Mouse (Mus musculus) embryonic fibroblast, embryonic 13.5 days (primary cell): ENCODE data around the gene Elovl6. TPM values are rescaled to one million over a fixed set of nuclear protein-coding genes. Genes with fewer than 3 reads are reported as not detected.

ENCODE experiments used
- H3K27ac ChIP-seq: 2 replicates; pipeline ENCODE4 v1.5.1; 2012; ENCODE audit warnings: low read length, control low read depth, inconsistent platforms; ENCODE audit not compliant: insufficient read depth
- H3K4me1 ChIP-seq: 2 replicates; pipeline ENCODE4 v1.6.1; 2011; ENCODE audit warnings: low read length; ENCODE audit not compliant: control insufficient read depth, insufficient read depth
- H3K4me3 ChIP-seq: 2 replicates; pipeline ENCODE4 v1.5.1; 2011; ENCODE audit warnings: mild to moderate bottlenecking, control low read depth, low read length; ENCODE audit not compliant: insufficient read depth
- CTCF ChIP-seq: IDR thresholded peaks from 2 replicates; pipeline ENCODE4 v1.5.1; 2011; ENCODE audit warnings: mild to moderate bottlenecking, control low read depth, low read length, moderate library complexity, borderline replicate concordance; ENCODE audit not compliant: insufficient read depth
- POLR2A ChIP-seq: IDR thresholded peaks from 2 replicates; pipeline ENCODE4 v1.6.1; 2011; ENCODE audit warnings: low read depth, mild to moderate bottlenecking, control low read depth, low read length, moderate library complexity
- polyA plus RNA-seq: library from polyadenylated mRNA; stranded (reverse); fragments of >200 nt; gene quantifications from 2 replicates; pipeline ENCODE4 v1.2.4, GENCODE M21; 2011; ENCODE audit warnings: low read depth; ENCODE audit not compliant: missing spikeins, insufficient read length

Elovl6 gene
- polyA plus RNA-seq, 1 experiment = 37.9 TPM

DNA sequence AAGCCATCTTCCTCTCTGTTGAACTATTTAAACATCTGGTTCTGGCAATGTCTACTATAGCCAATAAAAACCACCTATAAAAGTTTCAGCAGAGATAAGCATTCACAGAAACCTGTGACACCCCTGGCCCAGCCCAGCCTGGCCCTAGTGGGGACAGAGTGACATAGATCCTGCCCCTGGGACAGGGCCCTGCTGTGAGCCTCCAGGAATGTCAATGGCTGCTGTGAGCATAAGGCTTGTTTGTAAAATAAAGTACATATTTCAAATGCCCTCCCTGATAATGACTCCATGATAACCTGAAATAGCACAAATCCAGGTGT lies 118.1 kb downstream of the Elovl6 start:
- H3K4me1 ChIP-seq = peaks cover 24% of the 10 kb centered on the region
- TF ChIP-seq POLR2A (no peak), CTCF (no peak)

GRCm38 (mm10) chr3:129650931-129651330 lies 118.8 kb downstream of the Elovl6 start:
- H3K27ac ChIP-seq = no peak overlapping the region
- peaks cover 18% of the 10 kb centered on the region for H3K4me1 ChIP-seq
- no peak overlapping the region for H3K4me3 ChIP-seq
- TF ChIP-seq CTCF = no peak
- TF ChIP-seq POLR2A = no peak

More for the DNA sequence above, 118.1 kb downstream of the Elovl6 start:
- no peak overlapping the region for H3K27ac ChIP-seq
- no peak overlapping the region for H3K4me3 ChIP-seq

GRCm38 (mm10) chr3:129651765-129652164 lies 119.6 kb downstream of the Elovl6 start:
- Histone ChIP-seq H3K27ac (no peak overlapping the region), H3K4me3 (no peak overlapping the region), H3K4me1 (peaks cover 12% of the 10 kb centered on the region)
- TF ChIP-seq POLR2A (no peak), CTCF (no peak)

- no peak for TF ChIP-seq CTCF
- TF ChIP-seq POLR2A = no peak
- H3K27ac ChIP-seq = no peak overlapping the region
- H3K4me1 ChIP-seq = peaks cover 10% of the 10 kb centered on the region
- no peak overlapping the region for H3K4me3 ChIP-seq
These were observed 120.3 kb downstream of the Elovl6 start for GRCm38 (mm10) chr3:129652476-129652875.

GRCm38 (mm10) chr3:129656540-129656939 lies 124.4 kb downstream of the Elovl6 start:
- TF ChIP-seq POLR2A (no peak), CTCF (no peak)
- no peak overlapping the region for H3K27ac ChIP-seq
- H3K4me1 ChIP-seq = no peaks in the 10 kb centered on the region
- H3K4me3 ChIP-seq = no peak overlapping the region

- Histone ChIP-seq H3K4me1 (no peaks in the 10 kb centered on the region), H3K4me3 (no peak overlapping the region), H3K27ac (no peak overlapping the region)
- TF ChIP-seq POLR2A (no peak), CTCF (no peak)
These were observed 125.1 kb downstream of the Elovl6 start for GRCm38 (mm10) chr3:129657222-129657621.

DNA sequence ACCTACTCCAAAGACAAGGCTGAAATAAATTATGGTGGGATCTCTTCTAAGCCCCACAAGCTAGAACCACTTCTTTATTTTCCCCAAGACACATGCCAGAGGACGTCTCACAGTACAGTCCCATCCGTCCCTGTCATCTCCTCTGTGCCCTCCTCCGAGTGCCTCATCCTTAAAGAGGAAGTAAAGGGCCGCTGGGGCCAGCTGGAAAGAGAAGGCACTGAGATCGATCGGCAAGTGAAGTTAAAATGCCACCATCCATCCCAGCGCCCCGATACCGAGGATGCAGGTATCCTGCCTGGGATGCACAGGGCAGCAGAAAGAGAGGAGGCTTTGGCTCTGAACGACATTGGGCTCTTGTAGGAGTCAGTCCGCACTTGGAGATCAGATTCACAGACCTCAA lies 125.6 kb downstream of the Elovl6 start:
- Histone ChIP-seq H3K4me1 (no peaks in the 10 kb centered on the region), H3K4me3 (no peak overlapping the region), H3K27ac (no peak overlapping the region)
- TF ChIP-seq POLR2A = no peak

- Histone ChIP-seq H3K27ac (no peak overlapping the region), H3K4me1 (no peaks in the 10 kb centered on the region), H3K4me3 (no peak overlapping the region)
- TF ChIP-seq POLR2A (no peak), CTCF (no peak)
These were observed 126.6 kb downstream of the Elovl6 start for GRCm38 (mm10) chr3:129658776-129659175.

GRCm38 (mm10) chr3:129663906-129664305 lies 131.8 kb downstream of the Elovl6 start:
- Histone ChIP-seq H3K4me3 (no peak overlapping the region), H3K27ac (no peak overlapping the region), H3K4me1 (no peaks in the 10 kb centered on the region)
- TF ChIP-seq POLR2A (no peak), CTCF (no peak)

DNA sequence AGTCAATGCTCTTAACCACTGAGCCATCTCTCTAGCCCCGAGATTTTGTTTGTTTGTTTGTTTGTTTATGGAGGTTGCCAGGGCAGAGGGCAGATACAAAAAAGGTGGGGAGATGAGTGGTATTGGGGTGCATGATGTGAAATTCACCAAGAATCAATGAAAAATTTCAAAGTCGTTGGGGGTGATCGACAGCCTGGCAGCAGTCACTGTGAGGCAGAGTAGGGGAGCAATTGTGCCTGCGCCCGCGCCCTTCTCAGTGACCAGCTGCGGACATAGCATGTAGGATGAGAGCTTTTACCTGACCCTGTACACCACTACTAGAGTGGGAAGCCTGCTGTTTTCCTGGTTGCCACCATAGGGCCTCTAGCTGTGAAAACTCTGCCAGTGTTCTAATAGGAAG lies 143.8 kb downstream of the Elovl6 start:
- Histone ChIP-seq H3K4me3 (no peak overlapping the region), H3K27ac (no peak overlapping the region), H3K4me1 (no peaks in the 10 kb centered on the region)
- no peak for TF ChIP-seq CTCF
- no peak for TF ChIP-seq POLR2A

DNA sequence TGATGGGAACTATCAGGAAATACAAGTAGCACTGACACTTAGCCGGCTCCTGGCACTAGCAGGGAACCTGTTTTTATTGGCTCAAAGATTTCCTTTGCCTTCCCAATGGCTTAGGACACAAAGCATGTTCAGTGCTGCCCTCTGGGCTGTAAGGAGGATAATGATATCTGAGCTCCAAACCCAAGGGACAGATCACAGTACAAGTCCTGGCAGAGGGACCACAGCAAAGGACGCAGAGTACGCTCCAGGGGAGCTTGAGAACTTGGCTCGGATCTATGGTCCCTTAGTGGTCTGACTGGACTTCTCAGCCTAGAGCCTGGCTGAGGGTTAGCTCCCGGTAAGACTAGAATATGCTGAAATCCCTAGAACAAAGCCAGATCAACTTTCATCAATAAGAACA lies 148.1 kb downstream of the Elovl6 start:
- no peak overlapping the region for H3K27ac ChIP-seq
- H3K4me1 ChIP-seq = no peaks in the 10 kb centered on the region
- TF ChIP-seq POLR2A = no peak
- no peak for TF ChIP-seq CTCF
- H3K4me3 ChIP-seq = no peak overlapping the region
